Mouse (Mus musculus): ENCODE data around the gene Ptcd1.
A peak's percentile ranks its signal among the peaks of the same experiment; 100 is the strongest.
"Not testable (repeated sequence)": the region's sequence is repeated elsewhere in the genome, so short reads cannot be mapped to it uniquely, and the experiment has no call there.

Ptcd1 gene

DNA sequence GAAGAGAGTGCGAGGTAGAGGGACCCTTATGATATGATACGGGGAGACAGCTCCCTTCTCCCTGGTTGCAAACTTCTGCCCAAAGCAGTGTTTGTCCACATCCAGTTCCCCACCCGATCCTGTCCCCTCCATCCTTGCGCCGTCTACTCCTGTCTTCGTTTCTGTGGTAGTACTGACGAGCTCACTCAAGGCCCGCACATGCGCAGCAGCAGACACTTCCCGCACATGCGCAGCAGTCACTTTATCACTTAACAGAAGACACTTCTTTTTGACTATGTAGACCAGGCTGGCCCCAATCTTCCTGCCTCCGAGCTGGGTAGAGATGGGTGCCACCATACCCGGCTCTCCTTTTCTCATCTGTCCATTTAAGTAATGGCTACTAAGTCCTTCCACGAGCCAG, 5.5 kb downstream of the Ptcd1 start:
- DNase-seq: no peak

DNA sequence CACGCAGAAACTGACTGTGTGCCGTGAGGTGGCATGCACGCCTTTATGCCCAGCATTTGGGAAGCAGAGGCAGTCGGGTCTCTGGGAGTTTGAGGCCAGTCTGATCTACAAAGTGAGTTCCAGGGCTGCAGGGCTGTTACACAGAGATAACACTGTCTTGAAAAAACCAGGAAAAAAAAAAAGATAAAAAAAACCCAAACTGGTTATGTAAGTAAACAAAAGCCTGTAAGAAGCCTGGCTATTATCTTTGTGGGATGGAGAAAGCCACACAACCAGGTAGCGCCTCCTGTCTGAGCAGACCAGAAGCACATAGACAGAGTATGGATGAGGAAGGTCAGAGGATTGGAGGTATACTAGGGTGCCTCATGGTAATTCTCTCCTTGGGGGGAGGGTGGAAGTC, 14.2 kb downstream of the Ptcd1 start:
- no peak for DNase-seq

DNA sequence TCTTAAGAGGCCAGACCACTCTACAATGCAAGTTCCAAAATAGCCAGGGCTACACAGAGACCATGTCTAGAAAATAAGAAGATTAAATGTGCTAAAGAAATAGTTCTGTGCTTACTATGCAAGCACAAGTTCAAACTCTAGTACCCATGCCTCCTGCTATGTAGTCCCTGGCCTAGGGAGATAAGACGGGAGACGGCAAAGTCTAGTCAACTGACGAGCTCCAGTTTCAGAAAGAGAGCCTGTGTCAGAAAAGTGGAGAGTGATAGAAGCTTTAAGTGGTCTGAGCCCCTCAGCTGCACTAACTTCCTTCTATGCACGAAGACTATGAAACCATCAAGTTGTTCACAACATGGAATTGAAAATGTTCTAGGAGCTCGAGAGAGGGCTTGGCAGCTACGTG, 17.6 kb downstream of the Ptcd1 start:
- DNase-seq: no peak

DNA sequence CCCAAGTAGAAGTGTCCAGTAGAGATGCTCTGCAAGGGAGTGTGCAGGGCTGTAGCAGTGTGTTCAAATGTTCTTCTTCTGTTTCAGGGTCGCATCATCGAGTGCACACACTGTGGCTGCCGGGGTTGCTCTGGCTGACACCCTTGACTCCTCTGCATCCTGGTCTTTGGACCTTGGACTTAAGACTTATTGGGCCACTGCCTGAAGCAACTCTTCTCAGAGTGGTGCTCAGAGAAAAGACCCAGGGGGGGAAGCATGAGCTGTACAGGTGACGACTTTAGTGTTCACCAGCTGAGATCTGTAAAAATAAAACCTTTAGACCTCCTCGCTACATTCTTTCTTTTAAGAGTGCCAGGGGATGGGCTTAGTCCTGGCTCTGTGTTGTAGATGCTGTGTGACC, 19.2 kb downstream of the Ptcd1 start:
- DNase-seq: no peak

DNA sequence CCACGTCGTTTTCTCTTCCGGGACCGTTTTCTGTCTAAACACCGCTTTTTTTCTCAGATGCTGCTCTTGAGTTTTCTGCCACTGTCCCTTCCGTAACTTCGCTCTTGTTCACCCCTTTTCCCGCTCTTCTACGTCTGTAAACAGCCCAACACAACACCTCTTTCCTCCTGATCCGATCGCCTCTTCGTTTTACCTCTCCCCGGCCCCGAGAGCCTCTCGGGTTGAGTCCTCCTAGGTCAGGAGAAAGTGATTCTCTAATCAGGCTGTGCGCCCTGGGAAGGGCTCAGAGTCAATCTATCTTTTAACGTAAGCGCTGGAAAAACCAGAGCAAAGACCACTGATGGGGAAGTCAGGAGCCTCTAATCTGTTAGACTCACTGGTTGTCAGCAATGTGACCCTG, 26.3 kb downstream of the Ptcd1 start:
- peak in 1 of 2 experiments; percentile 31 for DNase-seq

DNA sequence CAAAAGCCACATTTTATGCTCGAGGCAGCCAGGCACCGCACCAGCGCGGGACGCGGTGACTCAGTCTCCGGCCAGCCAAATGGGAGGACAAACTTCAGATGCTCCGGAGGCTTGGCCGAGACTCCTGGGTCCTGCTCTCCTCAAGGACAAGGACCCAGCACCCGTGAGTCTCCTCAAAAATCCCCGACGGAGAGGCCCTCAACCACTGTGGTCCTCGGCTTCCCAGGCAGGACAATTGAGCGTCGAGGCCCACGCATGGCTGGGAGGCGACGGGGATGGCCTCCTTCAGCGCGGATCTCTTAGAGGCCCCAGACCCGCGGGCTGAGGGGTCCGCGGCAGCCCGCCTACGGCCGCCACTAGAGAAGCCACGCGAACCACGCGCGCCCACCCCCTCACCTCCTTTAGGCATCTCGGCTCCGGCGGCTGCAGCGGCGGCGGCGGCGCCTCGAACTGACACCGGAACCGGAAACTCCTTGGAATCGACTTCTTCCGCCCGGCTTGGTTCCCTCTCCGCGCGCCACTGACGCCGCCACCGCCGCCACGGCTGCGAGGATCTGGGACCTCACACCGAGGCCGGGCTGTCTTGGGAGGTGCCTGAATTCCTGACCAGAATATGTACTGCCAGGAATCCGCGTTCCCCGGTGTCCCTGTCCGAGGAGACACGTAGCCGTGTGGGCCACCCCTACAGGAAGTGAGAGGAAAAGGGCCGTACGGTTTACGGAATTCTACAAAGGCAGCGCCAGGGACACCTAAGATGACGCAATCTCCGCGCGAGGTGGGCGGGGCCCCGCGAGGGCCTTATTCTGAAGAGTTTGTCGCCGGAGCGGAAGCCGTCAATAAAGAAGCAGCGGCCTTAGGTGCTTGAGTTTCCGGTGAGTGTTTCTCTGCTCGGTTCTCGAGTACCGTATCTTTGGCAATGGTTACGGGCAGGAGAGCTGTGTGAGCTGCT, 27.1 kb downstream of the Ptcd1 start, which contains the start of the genes Pdap1 and Bud31:
Gene Pdap1, minus strand, starts transcription at position 668 of the 949 bp plus-strand sequence.
Gene Bud31, plus strand, starts transcription at position 792 of the 949 bp plus-strand sequence.
- DNase-seq: peak; percentile 96 to 97

DNA sequence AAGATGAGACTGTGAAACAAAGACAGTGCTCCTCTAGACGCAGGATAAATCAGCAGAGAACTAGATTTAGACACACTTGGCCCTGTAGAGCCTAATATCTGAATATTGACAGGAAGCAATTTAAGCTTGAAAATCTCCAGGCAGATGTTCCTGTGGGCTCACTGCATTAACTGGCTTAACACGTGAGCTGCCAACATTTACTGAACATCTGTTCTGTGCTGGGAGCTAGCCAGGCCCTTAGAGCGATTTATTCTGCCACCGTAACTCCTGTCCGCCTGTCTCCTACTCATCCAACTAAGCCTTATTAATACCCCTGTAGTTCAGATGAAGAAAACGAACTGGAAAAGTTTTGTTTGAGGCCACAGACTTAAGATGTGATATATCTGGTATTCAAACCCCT, 28.1 kb downstream of the Ptcd1 start:
- peak in 1 of 2 experiments; percentile 20 for DNase-seq

DNA sequence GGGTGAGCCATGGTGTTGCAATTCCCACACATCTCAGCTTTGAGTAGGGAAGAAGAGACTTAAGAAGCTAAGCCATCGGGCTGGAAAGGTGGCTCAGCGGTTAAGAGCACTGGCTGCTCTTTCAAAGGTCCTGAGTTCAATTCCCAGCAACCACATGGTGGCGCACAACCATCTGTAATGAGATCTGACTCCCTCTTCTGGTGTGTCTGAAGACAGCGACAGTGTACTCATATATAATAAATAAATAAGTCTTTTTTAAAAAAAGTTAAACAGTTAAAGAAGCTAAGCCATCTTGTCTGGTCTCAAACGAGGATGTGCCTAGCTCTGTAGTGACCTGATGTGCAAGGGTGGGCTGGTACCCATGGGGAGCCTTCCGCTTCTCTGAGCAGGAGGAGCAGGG, 33.6 kb downstream of the Ptcd1 start:
- DNase-seq: not testable (repeated sequence)

DNA sequence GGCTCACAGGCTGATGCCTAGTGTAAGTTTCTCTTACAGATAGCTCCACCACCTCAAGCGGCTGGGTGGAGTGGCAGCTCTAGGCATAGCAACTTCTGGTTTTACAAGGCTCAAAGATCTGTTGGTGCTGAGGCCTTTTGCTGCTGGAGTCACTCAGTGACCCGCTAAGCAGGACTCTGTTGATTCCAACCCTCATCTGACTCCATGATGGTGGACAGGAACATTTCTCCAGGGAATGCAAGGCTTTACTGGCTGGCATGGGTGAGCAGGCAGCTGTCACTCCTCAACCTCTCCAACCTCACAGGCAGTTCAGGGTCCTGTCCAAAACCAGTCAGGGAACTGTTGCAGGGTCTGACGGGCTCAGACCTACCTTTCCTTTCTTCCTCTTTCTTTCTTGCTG, 35.9 kb downstream of the Ptcd1 start:
- DNase-seq: no peak

DNA sequence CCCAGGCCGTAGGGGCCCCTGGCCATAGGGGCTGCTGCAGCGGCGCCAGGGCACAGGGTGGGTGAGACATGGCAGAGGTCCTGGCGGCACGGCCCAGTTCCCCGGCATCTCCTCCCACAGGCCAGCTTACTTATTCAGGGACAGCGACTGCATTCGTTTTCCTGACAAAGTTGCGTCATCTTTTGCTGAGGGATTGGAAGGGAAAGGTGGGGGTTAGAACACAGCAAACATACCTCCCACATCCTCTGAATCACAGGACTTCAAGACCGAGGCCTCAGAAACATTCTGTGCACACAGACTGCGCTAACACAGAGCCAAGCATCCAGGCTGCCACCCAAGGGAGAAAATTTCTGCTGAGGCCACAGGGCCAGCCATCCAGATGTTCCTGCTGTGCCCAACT, 36.7 kb downstream of the Ptcd1 start:
- DNase-seq: no peak

DNA sequence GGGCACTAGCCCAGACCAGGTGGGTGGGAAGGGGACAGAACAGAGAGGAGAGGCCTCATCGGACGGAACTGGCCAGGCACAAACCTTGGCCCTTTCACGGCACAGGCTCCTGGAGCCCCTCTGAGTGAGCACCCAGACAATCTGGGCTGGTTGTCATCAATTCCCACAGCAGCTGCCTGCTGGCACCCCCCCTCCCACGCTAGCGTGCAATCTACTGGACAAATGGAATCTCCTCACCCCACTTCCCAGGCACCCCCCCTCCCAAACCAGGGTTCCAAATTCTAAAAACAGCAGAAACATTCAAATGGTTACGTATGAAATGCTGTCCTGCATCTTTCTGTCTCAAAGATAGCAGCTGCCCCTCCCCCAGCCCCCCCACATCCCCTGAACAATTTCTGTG, 37.1 kb downstream of the Ptcd1 start:
- not testable (repeated sequence) for DNase-seq

DNA sequence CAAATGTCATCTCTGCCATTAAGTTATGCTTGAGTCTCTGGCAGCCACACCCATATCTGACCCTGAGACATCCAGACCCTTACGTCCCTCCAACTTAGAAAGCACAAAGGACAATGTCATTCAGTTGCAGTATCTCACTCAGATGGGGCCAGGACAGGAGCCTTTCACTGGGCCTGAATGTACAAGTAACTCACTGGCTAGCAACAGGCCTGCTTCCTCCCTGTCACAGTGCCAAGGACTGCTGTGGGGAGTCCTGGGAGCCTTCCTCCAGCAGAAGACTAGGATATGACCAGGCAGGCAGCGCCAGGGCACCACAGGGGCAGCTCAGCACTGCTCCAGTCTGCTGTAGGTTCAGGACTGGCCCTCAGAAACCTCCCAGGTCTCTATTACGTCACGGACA, 37.8 kb downstream of the Ptcd1 start:
- DNase-seq: no peak

DNA sequence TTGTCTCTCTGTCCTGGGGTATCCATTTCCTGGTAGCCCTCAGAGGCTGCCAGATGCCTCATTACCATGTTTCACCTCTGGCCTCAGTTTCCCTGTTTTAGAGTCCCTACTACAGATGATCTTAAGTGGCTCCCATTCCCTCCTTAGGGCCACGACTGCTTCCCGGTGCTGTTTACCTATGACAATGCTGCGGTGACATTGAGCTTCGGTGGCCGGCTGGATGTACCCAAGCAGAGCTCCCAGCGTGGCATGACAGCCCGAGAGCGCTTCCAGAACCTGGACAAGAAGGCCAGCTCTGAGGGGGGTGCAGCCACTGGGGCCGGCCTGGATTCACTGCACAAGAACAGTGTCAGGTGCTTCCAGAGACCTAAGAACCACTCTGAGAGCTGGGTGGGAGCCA, 40.3 kb downstream of the Ptcd1 start:
- no peak for DNase-seq

DNA sequence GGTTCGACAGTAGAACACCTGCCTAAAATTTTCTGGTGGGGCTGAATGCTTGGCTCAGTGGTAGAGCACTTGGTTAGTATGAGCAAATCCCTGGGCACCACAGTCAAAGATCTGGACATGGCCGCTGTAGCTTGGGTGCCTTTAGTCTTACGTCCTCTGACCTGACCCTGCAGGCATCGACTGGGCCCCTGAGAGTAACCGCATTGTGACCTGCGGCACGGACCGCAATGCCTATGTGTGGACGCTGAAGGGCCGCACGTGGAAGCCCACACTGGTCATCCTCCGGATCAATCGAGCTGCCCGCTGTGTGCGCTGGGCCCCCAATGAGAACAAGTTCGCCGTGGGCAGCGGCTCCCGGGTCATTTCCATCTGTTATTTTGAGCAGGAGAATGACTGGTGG, 43.5 kb downstream of the Ptcd1 start:
- DNase-seq: no peak

DNA sequence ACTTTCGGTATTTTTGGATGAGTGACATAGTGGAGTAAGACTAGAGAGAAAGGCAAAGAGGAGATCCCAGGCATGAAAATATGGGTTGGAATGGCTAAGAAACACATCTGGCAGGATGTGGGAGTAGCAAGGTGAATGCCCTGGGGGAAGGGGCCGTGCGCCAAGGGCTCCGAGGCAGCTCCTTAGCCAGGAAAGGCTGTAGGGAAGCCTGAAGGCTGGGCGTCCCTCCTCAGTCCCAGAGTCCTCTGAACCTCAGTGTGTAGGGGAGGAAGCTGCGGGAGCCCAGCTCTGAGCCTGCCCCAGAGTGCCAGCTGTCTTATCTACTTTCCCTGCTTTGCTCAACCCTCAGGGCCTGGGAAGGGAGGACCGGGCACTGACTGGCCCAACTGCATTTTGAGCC, 46.0 kb downstream of the Ptcd1 start:
- DNase-seq: no peak

DNA sequence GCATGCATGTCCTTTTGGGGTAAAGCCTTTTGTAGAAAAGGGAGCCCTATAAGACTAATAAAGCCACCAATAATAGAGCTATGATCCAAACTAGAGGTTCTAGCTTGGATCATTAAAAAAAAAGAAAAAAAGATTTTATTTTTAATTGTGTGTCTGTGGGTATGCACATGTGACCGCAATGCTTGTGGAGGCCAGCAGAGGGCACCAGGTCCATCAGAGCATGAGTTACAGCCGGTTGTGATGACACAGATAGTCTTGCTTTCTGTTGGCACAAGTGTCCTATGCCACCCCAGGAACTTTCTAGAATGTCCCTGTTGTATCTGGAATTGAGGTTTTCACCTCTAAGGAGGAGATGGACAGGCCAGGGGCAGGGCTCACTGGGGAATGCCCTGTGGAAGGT, 47.5 kb downstream of the Ptcd1 start:
- no peak for DNase-seq

DNA sequence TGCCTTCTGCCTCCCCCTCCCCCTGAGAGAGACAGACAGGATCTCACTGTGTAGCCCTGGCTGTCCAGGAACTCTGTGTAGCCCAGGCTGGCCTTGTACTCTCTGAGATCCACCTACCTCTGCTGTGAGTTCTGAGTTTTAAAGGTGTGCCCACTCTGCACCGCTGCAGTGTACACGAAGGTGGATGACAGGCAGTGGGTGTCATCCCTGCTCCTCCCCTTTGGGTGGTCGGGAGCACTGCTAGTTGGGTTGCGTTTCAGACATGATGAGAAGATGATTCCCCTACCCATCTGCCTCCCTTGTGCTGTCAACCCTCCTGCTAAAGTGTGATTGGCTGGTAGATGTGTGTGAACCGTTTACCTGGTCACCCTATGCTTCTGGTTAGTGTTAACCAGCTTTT, 48.4 kb downstream of the Ptcd1 start:
- DNase-seq: no peak

DNA sequence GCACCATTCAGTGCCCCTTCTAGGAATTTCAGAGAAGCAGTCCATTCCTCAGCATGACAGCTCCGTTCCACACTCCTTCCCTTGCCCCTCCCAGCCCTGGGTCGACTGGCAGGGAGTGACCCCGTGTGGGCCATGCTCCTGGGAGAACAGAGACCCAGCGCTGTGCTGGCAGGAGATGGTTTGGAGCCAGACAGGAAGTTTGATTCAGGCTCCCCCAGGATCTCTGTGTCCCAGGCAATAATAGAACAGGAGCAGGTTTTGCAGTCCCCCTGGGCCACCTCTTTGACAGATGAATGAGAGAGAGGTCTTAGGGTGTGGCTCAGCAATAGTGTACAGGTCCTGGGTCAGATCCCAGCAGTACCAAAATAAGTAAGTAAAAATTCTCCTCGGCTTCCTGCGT, 48.9 kb downstream of the Ptcd1 start:
- DNase-seq: no peak

DNA sequence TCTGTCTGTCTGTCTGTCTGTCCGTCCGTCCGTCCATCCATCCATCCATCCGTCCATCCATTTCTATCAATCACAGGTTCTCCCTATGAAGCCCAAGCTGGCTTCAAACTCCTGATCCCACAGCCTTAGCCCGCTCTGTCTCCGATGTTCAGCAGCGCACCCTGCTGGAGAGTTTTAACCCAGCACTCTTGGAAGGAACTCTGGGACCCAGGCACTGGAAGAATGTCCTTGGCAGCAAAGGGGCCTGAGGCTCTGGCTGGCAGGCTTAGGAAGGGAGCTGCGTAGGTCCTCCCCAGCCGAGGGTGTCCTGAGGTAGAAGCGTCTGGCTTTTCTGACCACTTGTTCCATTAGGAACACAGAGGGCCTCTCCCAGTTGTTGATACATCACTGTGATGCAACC, 50.0 kb downstream of the Ptcd1 start:
- peak; percentile 66 to 83 for DNase-seq

DNA sequence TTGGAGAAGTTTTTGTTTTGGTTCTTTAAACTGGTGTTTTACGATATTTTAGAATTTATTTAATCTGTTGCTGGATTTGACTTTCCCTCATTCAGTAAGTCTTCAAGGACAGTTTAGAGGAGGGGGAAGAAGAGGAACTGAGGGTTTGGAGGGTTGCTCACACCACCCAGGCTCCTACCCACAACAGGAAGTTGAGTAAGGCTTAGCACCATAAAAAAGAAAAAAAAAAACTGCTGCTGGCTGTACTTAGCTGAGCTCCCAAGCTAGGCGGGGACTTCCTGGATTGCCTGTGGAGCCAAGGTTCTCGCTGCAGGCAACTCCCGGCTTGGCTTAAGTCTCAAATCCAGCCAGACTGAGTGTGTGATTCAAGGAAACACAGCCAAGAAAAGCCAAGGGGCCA, 50.6 kb downstream of the Ptcd1 start:
- no peak for DNase-seq

DNA sequence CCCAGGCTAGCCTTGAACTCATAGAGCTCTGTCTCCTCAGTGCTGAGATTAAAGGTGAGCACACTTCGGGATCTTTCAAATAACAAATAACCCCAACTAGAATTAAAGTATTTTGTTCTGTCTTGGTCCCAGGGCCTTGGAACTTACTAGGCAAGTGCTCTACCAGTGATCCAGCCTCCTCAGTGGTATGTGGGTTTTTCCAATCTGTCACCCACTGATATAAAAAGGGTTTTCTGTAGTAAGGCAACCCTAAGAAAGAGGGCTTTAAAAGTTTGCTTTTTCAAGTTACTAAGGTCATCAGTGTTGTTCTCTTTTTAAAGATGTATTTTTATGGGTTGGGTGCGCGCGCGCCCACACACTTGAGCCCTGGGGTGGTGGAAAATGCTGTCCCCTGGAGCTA, 51.2 kb downstream of the Ptcd1 start:
- no peak for DNase-seq

DNA sequence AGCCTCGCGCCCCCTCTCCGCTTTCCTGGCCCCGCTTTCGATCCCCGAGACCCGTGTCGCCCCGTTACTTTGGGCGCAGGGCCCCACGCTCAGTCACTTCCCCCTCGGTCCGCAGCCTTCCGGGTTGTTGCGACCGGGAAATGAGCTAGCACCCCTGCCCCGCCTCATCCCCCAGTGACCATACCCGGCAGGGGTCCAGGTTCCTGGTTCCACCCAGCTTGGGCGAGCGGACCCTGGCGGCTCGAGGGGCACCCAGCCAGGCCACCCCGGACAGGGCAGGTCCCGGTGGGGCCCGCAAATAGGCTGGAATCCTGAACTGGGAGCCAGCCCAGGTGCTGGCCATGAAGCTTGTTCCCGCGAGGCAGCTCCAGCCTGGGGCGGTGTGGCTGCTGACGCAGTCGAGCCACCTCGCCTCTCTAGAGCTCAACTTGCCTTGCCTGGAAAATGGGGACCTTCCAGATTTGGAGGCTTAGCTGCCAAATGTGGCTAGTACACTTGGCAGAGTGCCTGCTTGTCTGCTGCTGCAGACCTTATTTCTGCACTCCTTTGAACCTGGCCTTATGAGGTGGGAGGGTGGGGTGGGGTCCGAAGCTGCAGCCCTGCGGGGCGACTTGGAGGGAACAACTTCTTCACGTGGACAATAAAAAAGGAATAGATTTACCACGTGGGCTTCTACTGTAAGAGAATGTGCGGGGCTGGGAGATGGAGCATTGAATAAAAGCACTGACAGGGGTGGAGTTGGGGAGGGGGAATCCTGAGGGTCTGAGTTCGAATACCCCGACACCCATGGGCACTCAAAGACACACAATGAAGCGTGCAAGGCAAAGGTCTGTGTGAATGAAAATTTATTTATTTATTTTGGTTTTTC, 52.1 kb downstream of the Ptcd1 start:
- DNase-seq: peak; percentile 40 to 58

DNA sequence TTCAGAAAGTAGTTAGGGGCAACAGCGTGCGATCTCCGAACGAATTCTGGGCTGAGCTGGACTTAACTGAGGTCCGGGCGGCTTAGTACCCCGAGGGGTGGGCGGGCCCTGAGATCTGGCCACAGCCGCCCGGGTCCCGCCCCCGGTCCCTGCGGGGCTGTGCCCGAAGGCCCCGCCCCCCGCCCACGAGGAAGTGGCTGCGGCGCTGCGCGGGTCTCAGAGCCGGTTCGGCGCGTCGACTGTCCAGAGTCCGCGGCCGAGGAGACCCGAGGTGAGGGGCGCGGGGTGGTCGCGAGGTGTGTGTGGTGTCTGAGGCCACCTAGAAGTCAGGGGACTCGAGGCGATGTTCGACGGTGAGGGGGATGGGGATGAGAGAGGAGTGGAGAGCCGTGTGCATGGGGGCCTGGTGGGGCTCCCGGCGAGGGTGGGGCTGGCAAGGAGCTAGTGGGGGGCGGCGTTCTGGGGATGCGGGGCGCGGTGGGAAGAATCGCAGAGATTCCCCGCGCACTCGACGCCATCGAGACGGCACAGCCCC, 52.8 kb downstream of the Ptcd1 start, which contains the start of gene Arpc1b:
Gene Arpc1b, plus strand, starts transcription at position 145 of the 535 bp plus-strand sequence.
- peak in 1 of 2 experiments; percentile 25 for DNase-seq

All from cerebellum, postnatal 14 days (tissue).